Mouse (Mus musculus) neural tube, embryonic 12.5 days (tissue): Measurements from ENCODE around the gene Kcnj12. TPM values are rescaled to one million over a fixed set of nuclear protein-coding genes. Genes with fewer than 3 reads are reported as not detected.

Source experiments
- ATAC-seq: fragments of 200-750 bp; cut with Nextera tagmentation; 2 replicates; pipeline ENCODE4 v1.8.0; 2017; ENCODE audit warnings: low read depth, mild to moderate bottlenecking, moderate TSS enrichment, moderate library complexity; ENCODE audit not compliant: low FRiP score
- H3K27ac ChIP-seq: fragments of 300-500 bp; sonication (generic); 2 replicates; pipeline ENCODE4 v1.5.1; 2016
- H3K27me3 ChIP-seq: fragments of 300-500 bp; sonication (generic); replicated peaks from 2 replicates; pipeline ENCODE4 v1.6.1; 2016; ENCODE audit warnings: mild to moderate bottlenecking
- H3K36me3 ChIP-seq: fragments of 300-500 bp; sonication (generic); 2 replicates; pipeline ENCODE4 v1.6.1; 2016; ENCODE audit warnings: mild to moderate bottlenecking
- H3K4me1 ChIP-seq: fragments of 300-500 bp; sonication (generic); 2 replicates; pipeline ENCODE4 v1.6.1; 2016
- H3K4me2 ChIP-seq: fragments of 300-500 bp; sonication (generic); replicated peaks from 2 replicates; pipeline ENCODE4 v1.6.1; 2016; ENCODE audit warnings: mild to moderate bottlenecking
- H3K4me3 ChIP-seq: fragments of 300-500 bp; sonication (generic); 2 replicates; pipeline ENCODE4 v1.5.1; 2016
- H3K9ac ChIP-seq: fragments of 300-500 bp; sonication (generic); 2 replicates; pipeline ENCODE4 v1.6.1; 2016; ENCODE audit warnings: mild to moderate bottlenecking
- H3K9me3 ChIP-seq: fragments of 300-500 bp; sonication (generic); 2 replicates; pipeline ENCODE4 v1.6.1; 2016; ENCODE audit warnings: mild to moderate bottlenecking
- WGBS: fragments of 180-500 bp; shearing (Covaris S2); methylation state at CpG from one replicate; pipeline ENCODE4 v1.1.7; 2016; 5-methylcytosine and 5-hydroxymethylcytosine counted together
- polyA plus RNA-seq: library from polyadenylated mRNA; unstranded; fragments of >200 nt; fragmentation: Nextera tagmentation; extraction: Ambion mirVana; gene quantifications from 2 replicates; pipeline ENCODE4 v1.2.1, GENCODE M21; 2016

The Kcnj12 gene
- polyA plus RNA-seq, 1 experiment from 2014 or later: 10.3 TPM

DNA sequence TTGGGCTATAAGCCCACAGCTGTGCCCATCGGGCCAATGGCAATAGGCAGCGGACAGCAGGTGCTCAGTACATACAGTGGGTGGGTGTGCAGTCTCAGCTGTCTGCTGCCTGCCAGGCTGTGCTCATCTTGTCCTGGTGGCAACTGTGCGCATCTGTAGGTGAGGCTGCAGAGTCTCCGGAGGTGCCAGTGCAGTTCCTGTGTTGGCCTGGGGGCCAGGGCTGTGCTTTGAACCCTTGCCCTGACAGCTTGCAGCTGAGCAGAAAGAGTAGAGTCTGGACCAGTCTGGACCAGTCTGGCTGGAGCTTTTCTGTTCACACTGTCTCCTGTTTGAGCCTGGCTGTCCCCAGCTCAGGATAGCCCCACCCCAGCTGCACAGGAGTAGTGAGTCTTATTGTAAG lies 4.8 kb downstream of the Kcnj12 start:
- WGBS: 77% methylated on average over 4 of the region's 4 CpGs
- Histone ChIP-seq H3K9me3 (no peaks in the 10 kb centered on the region), H3K27me3 (peaks cover 38% of the 10 kb centered on the region), H3K4me3 (no peak overlapping the region), H3K9ac (no peak overlapping the region), H3K36me3 (no peaks in the 10 kb centered on the region), H3K4me1 (peaks cover 23% of the 10 kb centered on the region), H3K27ac (no peak overlapping the region), H3K4me2 (no peak overlapping the region)
- 0 out of 2 replicates have a peak, but pooled peaks have one; percentile 67 for ATAC-seq

DNA sequence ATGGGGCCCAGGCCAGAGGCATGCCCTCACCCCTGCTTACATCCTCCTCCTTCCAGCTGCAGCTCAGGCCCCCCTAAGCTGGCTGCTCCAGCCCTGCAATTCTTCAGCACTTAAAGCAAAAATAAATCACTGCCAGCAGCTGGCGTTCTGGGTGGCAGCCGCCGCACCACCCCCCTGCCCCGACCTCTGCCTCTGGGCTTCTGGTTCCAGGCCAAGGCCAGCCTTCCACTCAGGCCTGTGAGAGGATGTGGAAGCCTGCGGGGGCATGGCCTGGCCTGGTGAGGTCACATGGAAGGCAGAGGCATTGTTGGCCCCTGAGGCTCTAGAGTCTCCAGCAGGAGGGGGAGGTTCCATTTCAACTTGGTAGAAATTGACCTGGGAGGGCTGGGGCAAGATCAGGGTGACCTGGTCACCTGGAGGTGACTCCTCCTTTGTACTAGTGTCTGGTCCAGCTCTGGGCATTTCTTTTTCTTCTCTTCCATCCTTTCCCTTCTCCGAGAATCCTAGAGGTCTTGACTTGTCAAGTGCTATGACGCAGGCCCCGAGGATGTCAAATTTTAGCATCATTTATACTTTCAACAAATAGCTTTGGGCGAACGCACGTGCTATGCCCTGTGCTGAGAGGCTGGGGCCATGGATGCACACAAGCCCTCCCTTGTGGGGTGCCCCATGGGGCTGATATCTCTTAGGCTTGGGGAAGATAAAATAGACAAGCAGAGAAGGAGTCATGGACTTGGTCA lies 6.0 kb downstream of the Kcnj12 start:
- H3K9ac ChIP-seq: no peak overlapping the region
- H3K4me1 ChIP-seq: peaks cover 14% of the 10 kb centered on the region
- H3K9me3 ChIP-seq: no peaks in the 10 kb centered on the region
- no peak for ATAC-seq
- H3K27ac ChIP-seq: no peak overlapping the region
- peaks cover 25% of the 10 kb centered on the region for H3K27me3 ChIP-seq
- H3K36me3 ChIP-seq: no peaks in the 10 kb centered on the region
- no peak overlapping the region for H3K4me2 ChIP-seq
- 53% methylated on average over 11 of the region's 11 CpGs for WGBS
- no peak overlapping the region for H3K4me3 ChIP-seq

DNA sequence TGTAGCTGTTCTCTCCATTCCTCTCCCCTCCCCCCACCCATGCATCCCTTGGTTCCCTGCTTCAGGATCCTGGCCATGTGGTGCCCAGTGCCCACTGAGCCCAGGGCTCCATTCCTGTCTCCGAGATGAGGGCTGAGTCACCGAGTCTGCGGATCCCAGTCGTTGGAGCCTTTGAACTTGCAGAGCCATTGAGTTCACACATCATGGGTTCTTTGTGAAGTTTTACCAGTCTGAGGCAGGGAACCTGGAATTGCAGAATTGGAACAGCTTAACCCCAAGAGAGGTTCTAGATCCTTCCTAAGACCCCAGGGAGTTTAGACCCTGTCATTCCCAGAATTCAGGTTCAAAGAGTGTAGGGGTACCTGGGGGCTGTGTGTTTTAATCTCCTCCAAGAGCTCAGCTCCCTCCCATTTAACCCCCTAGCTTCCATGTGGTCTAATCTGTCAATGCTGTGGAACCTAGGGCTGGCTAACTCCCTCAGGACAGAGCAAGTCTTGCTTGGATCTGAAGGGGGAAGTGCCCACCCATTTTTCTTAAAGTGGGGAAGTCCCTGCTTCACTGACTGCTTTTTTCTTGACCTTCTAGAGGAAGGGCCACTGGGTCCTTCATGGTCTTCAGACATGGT lies 6.9 kb downstream of the Kcnj12 start:
- WGBS: 57% methylated on average over 4 of the region's 4 CpGs
- no peak for ATAC-seq
- no peaks in the 10 kb centered on the region for H3K9me3 ChIP-seq
- no peak overlapping the region for H3K27ac ChIP-seq
- peaks cover 17% of the 10 kb centered on the region for H3K27me3 ChIP-seq
- no peak overlapping the region for H3K9ac ChIP-seq
- no peak overlapping the region for H3K4me3 ChIP-seq
- H3K4me2 ChIP-seq: no peak overlapping the region
- peaks cover 14% of the 10 kb centered on the region for H3K4me1 ChIP-seq
- H3K36me3 ChIP-seq: no peaks in the 10 kb centered on the region

DNA sequence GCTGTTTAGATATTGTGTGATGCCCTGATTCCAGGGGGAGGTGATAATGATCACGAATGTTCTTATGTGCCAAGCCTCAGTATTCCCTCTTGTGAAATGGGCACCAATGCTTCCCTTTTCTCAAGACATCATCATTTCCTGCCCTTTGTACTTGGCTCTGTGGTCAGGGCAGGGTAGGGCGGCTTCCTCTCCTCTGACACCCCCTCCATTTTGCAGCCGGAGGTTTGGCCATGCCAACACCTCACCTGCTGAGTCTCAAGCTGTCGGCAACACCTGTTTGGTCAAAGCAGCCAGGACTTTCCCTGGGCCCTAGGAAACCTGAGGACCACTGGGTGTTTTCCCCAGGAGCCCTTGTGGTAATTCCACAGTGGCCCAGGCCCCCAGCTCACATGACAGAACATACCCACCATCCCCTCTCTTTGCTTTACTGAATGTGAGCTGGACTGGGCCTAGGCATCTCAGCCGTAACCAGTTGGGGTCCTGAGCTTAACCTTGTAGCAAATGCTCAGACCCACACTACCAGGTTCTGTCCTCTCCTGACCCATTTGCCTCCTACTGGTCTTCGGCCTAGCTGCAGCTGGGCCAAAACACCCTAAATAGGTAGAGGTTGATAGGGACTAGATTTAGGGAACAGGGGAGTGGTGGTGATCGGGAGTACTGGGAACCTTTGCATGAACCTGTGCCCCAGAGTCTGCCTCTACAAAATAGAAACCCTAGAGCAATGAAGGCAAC lies 7.7 kb downstream of the Kcnj12 start:
- ATAC-seq: no peak
- no peak overlapping the region for H3K4me3 ChIP-seq
- H3K4me2 ChIP-seq: no peak overlapping the region
- no peak overlapping the region for H3K9ac ChIP-seq
- peaks cover 14% of the 10 kb centered on the region for H3K4me1 ChIP-seq
- WGBS: 84% methylated on average over 7 of the region's 7 CpGs
- peaks cover 9% of the 10 kb centered on the region for H3K27me3 ChIP-seq
- no peaks in the 10 kb centered on the region for H3K9me3 ChIP-seq
- no peaks in the 10 kb centered on the region for H3K36me3 ChIP-seq
- H3K27ac ChIP-seq: no peak overlapping the region

DNA sequence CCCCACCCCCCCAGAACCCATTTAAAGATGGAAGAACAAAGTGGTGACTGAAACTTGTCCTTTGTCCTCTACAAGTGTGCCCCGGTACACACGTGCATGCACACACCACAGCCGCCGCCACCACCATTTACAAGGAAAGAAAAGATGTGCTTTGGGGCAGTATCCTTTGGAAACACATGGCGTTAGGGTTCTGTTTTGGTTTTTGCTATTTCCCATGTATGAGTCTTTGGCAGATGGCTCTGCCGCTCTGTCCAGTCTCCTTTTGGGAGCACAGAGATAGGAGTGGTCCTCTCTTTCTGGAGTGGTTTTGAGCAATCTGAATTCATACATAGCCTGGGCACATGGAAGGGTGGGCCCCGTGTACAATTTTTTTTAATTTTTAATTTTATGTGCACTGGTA lies 8.8 kb downstream of the Kcnj12 start:
- H3K4me1 ChIP-seq: peaks cover 14% of the 10 kb centered on the region
- no peaks in the 10 kb centered on the region for H3K9me3 ChIP-seq
- H3K27ac ChIP-seq: no peak overlapping the region
- WGBS: 93% methylated on average over 7 of the region's 7 CpGs
- H3K4me2 ChIP-seq: no peak overlapping the region
- peaks cover 1% of the 10 kb centered on the region; the same call in 1 of the 2 replicates for H3K27me3 ChIP-seq
- no peaks in the 10 kb centered on the region for H3K36me3 ChIP-seq
- H3K4me3 ChIP-seq: no peak overlapping the region
- no peak for ATAC-seq
- no peak overlapping the region for H3K9ac ChIP-seq

DNA sequence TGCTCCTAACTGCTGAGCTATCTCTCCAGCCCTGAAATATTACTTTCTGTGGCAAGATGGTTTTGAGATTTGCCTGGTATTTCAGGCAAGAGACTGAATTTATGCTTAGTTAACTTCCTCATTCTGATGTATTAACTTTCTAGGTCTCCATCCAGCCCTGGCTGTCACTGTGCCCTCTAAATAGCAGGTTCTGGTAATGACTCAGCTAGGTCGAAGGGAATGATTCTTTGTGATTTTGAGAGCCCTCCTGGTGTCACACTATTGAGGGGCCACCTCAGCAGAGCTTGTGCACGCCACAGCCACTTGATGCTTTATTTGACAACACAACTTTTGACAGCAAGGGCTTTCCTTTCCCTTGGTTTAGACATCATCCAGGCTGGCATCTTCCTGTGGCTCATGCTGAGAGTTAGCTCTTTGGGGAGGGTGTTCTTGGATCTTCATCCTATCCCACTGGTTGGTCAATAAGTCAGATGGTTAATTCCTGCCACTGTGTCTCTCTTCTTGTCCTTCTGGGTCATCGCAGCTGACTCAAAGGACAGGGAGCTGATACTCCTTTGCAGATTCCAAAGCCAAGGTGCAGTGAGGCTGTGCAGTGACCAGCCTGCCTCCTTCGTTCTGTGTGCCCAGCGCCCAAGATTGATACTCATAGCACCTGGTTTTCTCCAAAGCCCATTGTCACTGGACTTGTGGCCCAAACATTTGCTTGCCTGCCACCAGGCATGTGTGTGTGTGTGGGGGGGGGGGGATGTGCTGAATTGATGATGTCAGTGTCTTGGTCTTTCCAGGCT lies 9.5 kb downstream of the Kcnj12 start:
- H3K9ac ChIP-seq: no peak overlapping the region
- WGBS: 76% methylated on average over 5 of the region's 5 CpGs
- H3K4me3 ChIP-seq: no peak overlapping the region
- H3K36me3 ChIP-seq: no peaks in the 10 kb centered on the region
- ATAC-seq: no peak
- H3K9me3 ChIP-seq: no peaks in the 10 kb centered on the region
- no peaks in the 10 kb centered on the region for H3K27me3 ChIP-seq
- no peak overlapping the region for H3K27ac ChIP-seq
- H3K4me2 ChIP-seq: no peak overlapping the region
- peaks cover 14% of the 10 kb centered on the region for H3K4me1 ChIP-seq

DNA sequence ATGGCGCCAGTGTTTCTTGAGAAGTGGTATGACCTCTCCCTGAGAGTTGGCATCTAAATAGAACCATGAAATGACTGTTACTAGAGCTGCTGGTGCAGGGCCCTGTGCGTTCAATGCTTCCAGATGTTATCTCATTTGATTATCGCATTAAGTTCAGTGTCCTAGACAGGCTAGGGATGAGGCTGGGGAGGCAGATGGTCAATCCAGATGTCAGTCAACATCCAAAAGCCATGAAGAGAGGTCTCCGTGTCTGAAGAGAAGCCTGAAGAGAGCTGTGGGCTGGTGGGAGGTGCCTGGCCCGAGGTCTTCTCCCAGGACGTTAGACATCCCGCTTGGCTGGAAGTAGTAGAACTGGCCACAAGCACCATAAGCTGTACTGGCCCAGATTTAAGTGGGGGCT lies 10.1 kb downstream of the Kcnj12 start:
- H3K4me1 ChIP-seq: peaks cover 9% of the 10 kb centered on the region
- H3K4me3 ChIP-seq: no peak overlapping the region
- no peak overlapping the region for H3K9ac ChIP-seq
- no peaks in the 10 kb centered on the region for H3K36me3 ChIP-seq
- H3K27me3 ChIP-seq: no peaks in the 10 kb centered on the region
- 90% methylated on average over 7 of the region's 7 CpGs for WGBS
- ATAC-seq: no peak
- no peaks in the 10 kb centered on the region for H3K9me3 ChIP-seq
- no peak overlapping the region for H3K4me2 ChIP-seq
- H3K27ac ChIP-seq: no peak overlapping the region

DNA sequence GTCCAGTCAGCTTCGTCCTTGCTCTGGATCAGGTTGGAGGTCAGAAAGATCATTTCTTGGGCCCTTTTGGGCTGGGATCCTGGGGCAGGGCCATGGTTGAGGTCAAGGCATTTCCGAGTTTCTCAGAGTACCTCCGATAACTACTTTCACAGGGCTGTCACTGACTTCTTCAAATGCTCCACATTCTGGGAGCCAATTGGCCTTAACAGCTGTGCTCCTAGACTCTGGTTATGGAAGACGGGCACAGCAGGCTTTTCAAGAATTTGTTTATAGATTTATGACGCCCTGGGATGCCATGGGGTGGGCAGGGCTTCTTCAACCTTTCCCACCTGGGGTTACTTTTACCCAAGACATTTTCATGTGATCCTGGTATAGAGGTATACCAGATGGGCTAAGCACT lies 10.8 kb downstream of the Kcnj12 start:
- Histone ChIP-seq H3K4me3 (no peak overlapping the region), H3K9me3 (no peaks in the 10 kb centered on the region), H3K4me1 (peaks cover 7% of the 10 kb centered on the region), H3K27me3 (no peaks in the 10 kb centered on the region), H3K4me2 (no peak overlapping the region), H3K9ac (no peak overlapping the region), H3K36me3 (no peaks in the 10 kb centered on the region), H3K27ac (no peak overlapping the region)
- 78% methylated on average over 5 of the region's 5 CpGs for WGBS
- no peak for ATAC-seq

DNA sequence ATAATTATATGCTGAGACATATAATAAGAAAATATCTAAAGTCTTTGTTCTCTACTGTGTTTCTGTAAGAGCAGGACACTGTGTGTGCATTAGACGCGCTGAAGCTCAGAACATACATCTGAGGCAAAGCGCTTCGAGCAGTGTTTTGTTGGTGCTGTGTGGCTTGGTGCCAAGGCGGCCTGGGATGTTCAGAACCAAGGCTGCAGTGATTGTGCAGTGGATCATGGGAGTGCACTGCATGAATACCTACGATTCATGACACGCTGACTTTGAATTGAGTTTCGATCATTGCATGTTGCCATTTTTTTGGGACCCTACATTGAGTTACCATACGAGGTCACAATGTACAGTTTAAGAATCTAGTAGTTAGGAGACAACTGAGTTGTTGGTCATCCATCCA lies 14.3 kb downstream of the Kcnj12 start:
- H3K27ac ChIP-seq: no peak overlapping the region
- peaks cover 6% of the 10 kb centered on the region for H3K4me1 ChIP-seq
- no peak for ATAC-seq
- H3K36me3 ChIP-seq: no peaks in the 10 kb centered on the region
- 92% methylated on average over 9 of the region's 9 CpGs for WGBS
- H3K4me3 ChIP-seq: no peak overlapping the region
- no peak overlapping the region for H3K4me2 ChIP-seq
- H3K9me3 ChIP-seq: no peaks in the 10 kb centered on the region
- H3K9ac ChIP-seq: no peak overlapping the region
- no peaks in the 10 kb centered on the region for H3K27me3 ChIP-seq

DNA sequence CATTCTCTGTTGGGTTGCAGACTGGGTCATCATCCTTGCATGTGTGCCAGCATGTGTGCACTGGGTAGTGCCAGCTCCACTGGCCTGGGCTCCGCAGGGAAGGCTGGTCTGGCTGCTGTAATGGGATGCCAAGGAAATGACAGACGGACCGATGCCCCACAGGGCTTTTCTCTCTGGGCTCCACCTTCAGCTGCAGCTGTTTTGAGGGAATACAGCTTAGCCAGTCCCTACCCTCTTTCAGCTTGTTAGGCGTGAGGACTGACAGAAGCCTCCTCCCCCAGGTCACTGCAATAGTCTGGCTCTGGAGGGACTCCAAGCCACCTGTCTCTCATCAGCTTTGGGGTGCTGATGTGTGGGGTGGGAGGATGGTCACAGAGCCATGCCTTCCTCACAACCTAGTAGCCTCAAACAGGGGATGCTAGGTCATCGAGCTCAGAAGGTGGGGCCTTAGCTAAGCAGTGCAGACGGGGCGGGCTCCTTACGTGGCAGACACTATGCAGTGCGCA lies 16.0 kb downstream of the Kcnj12 start:
- H3K36me3 ChIP-seq: no peaks in the 10 kb centered on the region
- H3K4me2 ChIP-seq: no peak overlapping the region
- H3K27ac ChIP-seq: no peak overlapping the region
- H3K4me3 ChIP-seq: no peak overlapping the region
- H3K4me1 ChIP-seq: peaks cover 14% of the 10 kb centered on the region
- H3K27me3 ChIP-seq: no peaks in the 10 kb centered on the region
- no peak for ATAC-seq
- H3K9me3 ChIP-seq: no peaks in the 10 kb centered on the region
- H3K9ac ChIP-seq: no peak overlapping the region
- WGBS: 73% methylated on average over 9 of the region's 9 CpGs

DNA sequence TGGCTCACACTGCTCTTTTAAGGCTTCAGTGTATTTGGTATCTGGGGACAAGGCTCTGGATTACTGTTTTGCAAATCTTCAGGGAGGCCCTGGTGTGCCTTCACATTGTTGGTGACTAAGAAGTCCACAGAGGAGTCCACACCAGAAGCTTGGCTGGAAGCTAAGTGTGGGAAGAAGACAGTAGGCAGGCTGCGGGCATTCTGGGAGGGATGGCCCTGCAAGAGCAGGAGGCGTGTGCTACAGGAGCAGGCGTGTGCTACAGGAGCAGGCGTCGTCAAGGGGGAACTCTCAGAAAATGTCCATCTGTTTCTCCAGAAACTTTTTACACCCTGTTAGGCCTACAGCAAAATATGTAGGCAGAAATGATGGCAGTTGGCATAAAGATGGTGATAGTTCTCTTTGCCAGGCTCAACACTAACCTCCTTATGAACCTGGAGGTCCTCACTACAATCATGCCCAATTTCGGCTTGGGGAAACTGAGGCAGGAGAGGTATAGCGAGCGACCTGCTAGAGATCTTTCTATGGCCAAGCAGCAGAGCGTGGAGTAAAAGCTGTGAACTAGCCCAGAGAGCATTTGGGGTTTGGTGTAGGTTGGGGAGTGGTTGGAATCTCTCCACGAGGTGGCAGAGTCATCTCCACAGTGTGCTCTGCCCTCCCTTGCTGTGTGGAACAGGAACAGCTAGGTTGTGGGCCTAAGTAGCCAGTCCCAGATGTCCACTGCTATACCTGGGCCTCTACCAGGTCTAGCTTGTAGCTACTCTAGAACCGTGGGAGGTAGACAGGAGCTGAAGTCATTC lies 18.7 kb downstream of the Kcnj12 start:
- Histone ChIP-seq H3K27ac (no peak overlapping the region), H3K4me3 (no peak overlapping the region), H3K36me3 (no peaks in the 10 kb centered on the region), H3K27me3 (no peaks in the 10 kb centered on the region), H3K4me2 (no peak overlapping the region), H3K9me3 (no peaks in the 10 kb centered on the region), H3K4me1 (peaks cover 19% of the 10 kb centered on the region), H3K9ac (no peak overlapping the region)
- WGBS: 87% methylated on average over 11 of the region's 11 CpGs
- no peak for ATAC-seq
